Mouse (Mus musculus) liver, adult 2 months (tissue): ENCODE measurements around the gene Slc25a18.

Source experiments
- CTCF ChIP-seq: fragments of 200-500 bp; IDR thresholded peaks from 2 replicates; pipeline ENCODE4 v1.5.1; 2011; ENCODE audit warnings: low read depth, low read length, control low read depth
- POLR2A ChIP-seq: fragments of 200-500 bp; IDR thresholded peaks from 2 replicates; pipeline ENCODE4 v1.6.1; 2011; ENCODE audit warnings: low read length, control low read depth; ENCODE audit not compliant: insufficient read depth; ENCODE audit errors: extremely low read depth

- no peak for TF ChIP-seq POLR2A
- no peak for TF ChIP-seq CTCF
These were observed 15.5 kb downstream of the Slc25a18 start for GRCm38 (mm10) chr6:120788904-120789303.
